Mouse (Mus musculus): ENCODE data around the gene 1700020N01Rik. TPM values are rescaled to one million over a fixed set of nuclear protein-coding genes. Genes with fewer than 3 reads are reported as not detected.

Gene 1700020N01Rik
- polyA plus RNA-seq, 1 experiment from 2014 or later = not detected

- peak overlapping the region; percentile 27; the same call in 1 of the 2 replicates for H3K4me2 ChIP-seq (ENCODE audit: low read depth, severe bottlenecking)
- WGBS = 44% methylated on average over 15 of the region's 15 CpGs
- ATAC-seq (ENCODE audit: insufficient number of reproducible peaks, low FRiP score, low TSS enrichment, low read depth) = no peak
Observed at GRCm38 (mm10) chr10:21559769-21560168, 33.2 kb upstream of the 1700020N01Rik start.

GRCm38 (mm10) chr10:21561181-21561580, 31.8 kb upstream of the 1700020N01Rik start:
- no peak for DNase-seq (ENCODE audit: low spot score)
- Histone ChIP-seq H3K4me3 (ENCODE audit: low read depth, low read length) (no peak overlapping the region), H3K36me3 (ENCODE audit: control insufficient read depth, insufficient read depth, low read length) (no peaks in the 10 kb centered on the region), H3K4me2 (ENCODE audit: low read depth, severe bottlenecking) (no peak overlapping the region), H3K4me1 (ENCODE audit: control insufficient read depth, insufficient read depth, low read length) (peaks cover 6% of the 10 kb centered on the region; the same call in 1 of the 2 replicates), H3K9me3 (ENCODE audit: control insufficient read depth, low read length) (no peaks in the 10 kb centered on the region), H3K27ac (replicated peaks; ENCODE audit: low read depth, low read length) (no peak overlapping the region), H3K9ac (ENCODE audit: low read length) (no peak overlapping the region), H3K27me3 (ENCODE audit: control insufficient read depth, insufficient read depth, low read length) (no peaks in the 10 kb centered on the region)
- WGBS = 76% methylated on average over 1 of the region's 1 CpGs
- no peak for ATAC-seq (ENCODE audit: insufficient number of reproducible peaks, low FRiP score, low TSS enrichment, low read depth)

More at GRCm38 (mm10) chr10:21559769-21560168, 33.2 kb upstream of the 1700020N01Rik start:
- Histone ChIP-seq H3K4me3 (ENCODE audit: low read depth, low read length) (no peak overlapping the region), H3K9ac (ENCODE audit: low read length) (no peak overlapping the region), H3K27me3 (ENCODE audit: control insufficient read depth, insufficient read depth, low read length) (no peaks in the 10 kb centered on the region), H3K9me3 (ENCODE audit: control insufficient read depth, low read length) (no peaks in the 10 kb centered on the region), H3K27ac (replicated peaks; ENCODE audit: low read depth, low read length) (no peak overlapping the region), H3K36me3 (ENCODE audit: control insufficient read depth, insufficient read depth, low read length) (no peaks in the 10 kb centered on the region), H3K4me1 (ENCODE audit: control insufficient read depth, insufficient read depth, low read length) (peaks cover 6% of the 10 kb centered on the region; the same call in 1 of the 2 replicates)
- DNase-seq (ENCODE audit: low spot score) = no peak

GRCm38 (mm10) chr10:21563446-21563845, 29.5 kb upstream of the 1700020N01Rik start:
- DNase-seq (ENCODE audit: low spot score) (no peak), ATAC-seq (ENCODE audit: insufficient number of reproducible peaks, low FRiP score, low TSS enrichment, low read depth) (no peak)
- no peaks in the 10 kb centered on the region for H3K9me3 ChIP-seq (ENCODE audit: control insufficient read depth, low read length)
- no peak overlapping the region for H3K9ac ChIP-seq (ENCODE audit: low read length)
- no peaks in the 10 kb centered on the region for H3K36me3 ChIP-seq (ENCODE audit: control insufficient read depth, insufficient read depth, low read length)
- no peak overlapping the region for H3K4me2 ChIP-seq (ENCODE audit: low read depth, severe bottlenecking)
- no peak overlapping the region for H3K27ac ChIP-seq (replicated peaks; ENCODE audit: low read depth, low read length)
- H3K4me1 ChIP-seq (ENCODE audit: control insufficient read depth, insufficient read depth, low read length) = peaks cover 6% of the 10 kb centered on the region; the same call in 1 of the 2 replicates
- no peaks in the 10 kb centered on the region for H3K27me3 ChIP-seq (ENCODE audit: control insufficient read depth, insufficient read depth, low read length)
- H3K4me3 ChIP-seq (ENCODE audit: low read depth, low read length) = no peak overlapping the region
- WGBS = 97% methylated on average over 2 of the region's 2 CpGs

- 93% methylated on average over 5 of the region's 5 CpGs for WGBS
- Histone ChIP-seq H3K9me3 (ENCODE audit: control insufficient read depth, low read length) (no peaks in the 10 kb centered on the region), H3K9ac (ENCODE audit: low read length) (no peak overlapping the region), H3K4me3 (ENCODE audit: low read depth, low read length) (no peak overlapping the region), H3K36me3 (ENCODE audit: control insufficient read depth, insufficient read depth, low read length) (no peaks in the 10 kb centered on the region), H3K27ac (replicated peaks; ENCODE audit: low read depth, low read length) (no peak overlapping the region), H3K4me2 (ENCODE audit: low read depth, severe bottlenecking) (no peak overlapping the region), H3K4me1 (ENCODE audit: control insufficient read depth, insufficient read depth, low read length) (peaks cover 6% of the 10 kb centered on the region; the same call in 1 of the 2 replicates), H3K27me3 (ENCODE audit: control insufficient read depth, insufficient read depth, low read length) (no peaks in the 10 kb centered on the region)
- no peak for DNase-seq (ENCODE audit: low spot score)
- ATAC-seq (ENCODE audit: insufficient number of reproducible peaks, low FRiP score, low TSS enrichment, low read depth) = no peak
Observed at GRCm38 (mm10) chr10:21564189-21564588, 28.8 kb upstream of the 1700020N01Rik start.

- WGBS = 93% methylated on average over 1 of the region's 1 CpGs
- Histone ChIP-seq H3K27ac (replicated peaks; ENCODE audit: low read depth, low read length) (no peak overlapping the region), H3K4me1 (ENCODE audit: control insufficient read depth, insufficient read depth, low read length) (no peaks in the 10 kb centered on the region), H3K36me3 (ENCODE audit: control insufficient read depth, insufficient read depth, low read length) (no peaks in the 10 kb centered on the region), H3K4me2 (ENCODE audit: low read depth, severe bottlenecking) (no peak overlapping the region), H3K9ac (ENCODE audit: low read length) (no peak overlapping the region), H3K27me3 (ENCODE audit: control insufficient read depth, insufficient read depth, low read length) (no peaks in the 10 kb centered on the region), H3K9me3 (ENCODE audit: control insufficient read depth, low read length) (no peaks in the 10 kb centered on the region), H3K4me3 (ENCODE audit: low read depth, low read length) (no peak overlapping the region)
- no peak for ATAC-seq (ENCODE audit: insufficient number of reproducible peaks, low FRiP score, low TSS enrichment, low read depth)
- no peak for DNase-seq (ENCODE audit: low spot score)
Observed at GRCm38 (mm10) chr10:21566074-21566473, 26.9 kb upstream of the 1700020N01Rik start.

- Histone ChIP-seq H3K9ac (ENCODE audit: low read length) (no peak overlapping the region), H3K4me2 (ENCODE audit: low read depth, severe bottlenecking) (no peak overlapping the region), H3K27ac (replicated peaks; ENCODE audit: low read depth, low read length) (no peak overlapping the region), H3K9me3 (ENCODE audit: control insufficient read depth, low read length) (no peaks in the 10 kb centered on the region), H3K4me1 (ENCODE audit: control insufficient read depth, insufficient read depth, low read length) (no peaks in the 10 kb centered on the region), H3K36me3 (ENCODE audit: control insufficient read depth, insufficient read depth, low read length) (no peaks in the 10 kb centered on the region), H3K27me3 (ENCODE audit: control insufficient read depth, insufficient read depth, low read length) (no peaks in the 10 kb centered on the region), H3K4me3 (ENCODE audit: low read depth, low read length) (no peak overlapping the region)
- ATAC-seq (ENCODE audit: insufficient number of reproducible peaks, low FRiP score, low TSS enrichment, low read depth) (no peak), DNase-seq (ENCODE audit: low spot score) (no peak)
- WGBS = 86% methylated on average over 4 of the region's 4 CpGs
Observed at GRCm38 (mm10) chr10:21571615-21572014, 21.3 kb upstream of the 1700020N01Rik start.

GRCm38 (mm10) chr10:21573713-21574112, 19.2 kb upstream of the 1700020N01Rik start:
- Histone ChIP-seq H3K36me3 (ENCODE audit: control insufficient read depth, insufficient read depth, low read length) (no peaks in the 10 kb centered on the region), H3K9me3 (ENCODE audit: control insufficient read depth, low read length) (no peaks in the 10 kb centered on the region), H3K4me2 (ENCODE audit: low read depth, severe bottlenecking) (no peak overlapping the region), H3K27me3 (ENCODE audit: control insufficient read depth, insufficient read depth, low read length) (no peaks in the 10 kb centered on the region), H3K27ac (replicated peaks; ENCODE audit: low read depth, low read length) (no peak overlapping the region), H3K4me1 (ENCODE audit: control insufficient read depth, insufficient read depth, low read length) (no peaks in the 10 kb centered on the region), H3K9ac (ENCODE audit: low read length) (no peak overlapping the region), H3K4me3 (ENCODE audit: low read depth, low read length) (no peak overlapping the region)
- no peak for DNase-seq (ENCODE audit: low spot score)
- no peak for ATAC-seq (ENCODE audit: insufficient number of reproducible peaks, low FRiP score, low TSS enrichment, low read depth)
- WGBS = 86% methylated on average over 4 of the region's 4 CpGs

GRCm38 (mm10) chr10:21575806-21576378, 17.1 kb upstream of the 1700020N01Rik start:
- no peak overlapping the region for H3K9ac ChIP-seq (ENCODE audit: low read length)
- no peak overlapping the region for H3K4me2 ChIP-seq (ENCODE audit: low read depth, severe bottlenecking)
- H3K27ac ChIP-seq (replicated peaks; ENCODE audit: low read depth, low read length) = no peak overlapping the region
- ATAC-seq (ENCODE audit: insufficient number of reproducible peaks, low FRiP score, low TSS enrichment, low read depth) = no peak
- H3K4me1 ChIP-seq (ENCODE audit: control insufficient read depth, insufficient read depth, low read length) = no peaks in the 10 kb centered on the region
- H3K9me3 ChIP-seq (ENCODE audit: control insufficient read depth, low read length) = no peaks in the 10 kb centered on the region
- H3K36me3 ChIP-seq (ENCODE audit: control insufficient read depth, insufficient read depth, low read length) = no peaks in the 10 kb centered on the region
- no peak overlapping the region for H3K4me3 ChIP-seq (ENCODE audit: low read depth, low read length)
- DNase-seq (ENCODE audit: low spot score) = no peak
- WGBS = 86% methylated on average over 11 of the region's 11 CpGs
- H3K27me3 ChIP-seq (ENCODE audit: control insufficient read depth, insufficient read depth, low read length) = no peaks in the 10 kb centered on the region

GRCm38 (mm10) chr10:21577798-21578197, 15.1 kb upstream of the 1700020N01Rik start:
- no peak for ATAC-seq (ENCODE audit: insufficient number of reproducible peaks, low FRiP score, low TSS enrichment, low read depth)
- Histone ChIP-seq H3K27me3 (ENCODE audit: control insufficient read depth, insufficient read depth, low read length) (no peaks in the 10 kb centered on the region), H3K36me3 (ENCODE audit: control insufficient read depth, insufficient read depth, low read length) (no peaks in the 10 kb centered on the region), H3K4me3 (ENCODE audit: low read depth, low read length) (no peak overlapping the region), H3K27ac (replicated peaks; ENCODE audit: low read depth, low read length) (no peak overlapping the region), H3K9me3 (ENCODE audit: control insufficient read depth, low read length) (no peaks in the 10 kb centered on the region), H3K4me2 (ENCODE audit: low read depth, severe bottlenecking) (no peak overlapping the region), H3K4me1 (ENCODE audit: control insufficient read depth, insufficient read depth, low read length) (no peaks in the 10 kb centered on the region), H3K9ac (ENCODE audit: low read length) (no peak overlapping the region)
- WGBS = 90% methylated on average over 6 of the region's 6 CpGs
- no peak for DNase-seq (ENCODE audit: low spot score)

Data from limb, embryonic 11.5 days (tissue).